Mouse (Mus musculus): ENCODE data around the gene Gm44790.
"Not testable (repeated sequence)": the region's sequence is repeated elsewhere in the genome, so short reads cannot be mapped to it uniquely, and the experiment has no call there.

Gm44790 gene

DNA sequence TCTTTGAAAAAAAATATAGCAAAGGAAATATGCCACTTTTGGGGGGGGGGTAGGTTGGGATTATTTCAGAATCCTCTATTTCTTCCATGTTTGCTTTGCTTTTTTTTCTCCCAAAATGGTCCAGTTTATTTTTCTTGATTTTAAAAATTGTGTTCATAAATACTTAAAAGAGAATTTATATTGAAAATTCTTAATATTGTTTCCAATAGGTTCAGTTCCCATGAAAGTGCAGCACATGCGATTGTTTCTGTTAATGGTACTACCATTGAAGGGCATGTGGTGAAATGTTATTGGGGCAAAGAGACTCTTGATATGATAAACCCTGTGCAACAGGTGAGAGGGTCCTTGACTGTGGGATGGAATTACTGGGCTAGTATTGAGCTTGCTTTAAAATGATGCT is at the start of gene Gm44790:
Gene Gm44790, plus strand, starts transcription at position 301 of the 400 bp plus-strand sequence.
- DNase-seq (ENCODE audit: extremely low spot score, low spot score), result no peak

DNA sequence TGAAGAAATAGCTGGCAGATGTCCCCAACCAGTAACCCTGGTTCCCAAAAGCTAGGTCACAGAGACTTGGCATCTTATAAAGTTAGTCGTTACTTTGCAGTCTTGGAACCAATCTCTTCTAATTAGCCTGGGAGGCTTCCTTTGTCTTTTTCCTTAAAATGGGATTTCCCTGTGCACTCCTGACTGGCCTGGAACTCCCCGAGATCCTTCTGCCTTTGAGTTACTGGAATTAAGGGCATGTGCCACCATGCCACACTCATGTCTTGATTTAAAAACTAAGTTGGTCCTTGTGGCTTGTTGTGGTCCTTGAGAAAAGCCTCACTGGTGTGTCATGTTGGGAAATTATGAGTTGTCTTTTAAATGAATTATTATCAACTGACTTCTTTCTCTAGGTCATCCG is 48.1 kb upstream of the Gm44790 start:
- no peak for DNase-seq (ENCODE audit: extremely low spot score, low spot score)

DNA sequence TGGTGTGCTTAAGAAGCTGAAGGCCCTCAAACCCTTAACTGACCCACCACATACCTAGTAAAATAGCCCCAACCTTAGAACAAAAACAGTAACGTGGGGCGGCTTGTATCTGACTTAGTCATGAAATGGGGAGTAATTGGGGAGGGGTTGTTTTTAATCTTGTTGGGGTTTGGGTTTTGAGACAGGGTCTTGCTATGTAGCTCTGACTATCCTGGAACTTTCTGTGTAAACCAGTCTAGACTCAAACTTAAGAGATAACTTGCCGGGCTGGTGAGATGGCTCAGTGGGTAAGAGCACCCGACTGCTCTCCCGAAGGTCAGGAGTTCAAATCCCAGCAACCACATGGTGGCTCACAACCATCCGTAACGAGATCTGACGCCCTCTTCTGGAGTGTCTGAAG is 46.3 kb upstream of the Gm44790 start:
- DNase-seq (ENCODE audit: extremely low spot score, low spot score), result not testable (repeated sequence)

DNA sequence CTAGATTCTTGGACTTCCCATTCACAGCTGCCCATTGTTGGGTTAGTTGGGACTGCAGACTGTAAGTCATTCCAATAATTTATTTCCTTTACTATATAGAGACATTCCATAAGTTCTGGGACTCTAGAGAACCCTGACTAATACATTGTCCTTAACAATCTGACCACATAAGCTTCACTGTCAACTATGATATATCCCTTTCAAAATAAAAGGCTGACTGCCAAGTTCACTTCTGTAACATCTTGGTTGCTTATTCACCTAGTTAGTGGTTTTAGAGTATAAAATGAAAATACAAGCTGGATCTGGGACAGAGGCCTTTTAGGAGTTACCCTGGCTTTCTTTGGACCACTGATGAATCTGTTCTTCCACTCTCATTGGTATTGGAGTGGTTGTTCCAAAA is 43.9 kb upstream of the Gm44790 start:
- DNase-seq (ENCODE audit: extremely low spot score, low spot score), result no peak

DNA sequence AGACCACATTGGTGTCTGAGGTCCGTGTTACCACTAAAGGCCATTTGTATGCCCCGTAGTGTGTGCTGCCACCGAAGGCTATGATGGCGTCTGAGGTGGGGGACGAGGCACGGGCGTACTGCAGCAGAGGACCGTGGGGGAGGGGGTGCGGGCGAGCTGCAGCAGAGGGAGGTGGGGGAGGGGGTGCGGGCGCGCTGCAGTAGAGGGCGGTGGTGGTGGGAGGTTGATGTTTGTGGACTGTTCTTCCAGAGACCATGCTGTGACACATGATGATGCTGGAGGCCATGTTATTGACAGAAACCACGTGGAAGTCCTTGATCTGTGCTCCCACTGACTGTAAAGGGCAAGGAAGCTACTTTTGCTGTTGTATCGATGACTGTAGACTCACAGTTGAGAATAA is 43.1 kb upstream of the Gm44790 start:
- DNase-seq (ENCODE audit: extremely low spot score, low spot score), result no peak

DNA sequence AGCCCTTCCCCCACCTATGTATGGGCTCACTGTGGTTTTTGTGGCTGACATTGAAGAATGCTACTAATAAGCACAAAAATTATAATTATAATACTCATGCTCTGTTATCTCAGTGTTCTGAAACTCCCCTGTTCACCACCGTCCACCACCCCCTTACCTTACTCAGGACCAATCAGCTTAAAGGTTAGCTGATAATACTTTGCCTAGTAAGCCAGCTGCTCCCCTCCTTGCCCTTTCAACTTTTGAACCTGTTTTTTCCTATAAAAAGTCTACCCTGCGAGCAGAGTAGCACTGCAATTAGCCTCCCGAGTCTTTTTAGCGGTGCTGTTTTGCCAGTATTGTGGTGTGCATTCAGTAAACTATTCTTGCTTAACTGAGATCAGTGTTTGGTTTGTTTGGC is 41.8 kb upstream of the Gm44790 start:
- DNase-seq (ENCODE audit: extremely low spot score, low spot score), result no peak

DNA sequence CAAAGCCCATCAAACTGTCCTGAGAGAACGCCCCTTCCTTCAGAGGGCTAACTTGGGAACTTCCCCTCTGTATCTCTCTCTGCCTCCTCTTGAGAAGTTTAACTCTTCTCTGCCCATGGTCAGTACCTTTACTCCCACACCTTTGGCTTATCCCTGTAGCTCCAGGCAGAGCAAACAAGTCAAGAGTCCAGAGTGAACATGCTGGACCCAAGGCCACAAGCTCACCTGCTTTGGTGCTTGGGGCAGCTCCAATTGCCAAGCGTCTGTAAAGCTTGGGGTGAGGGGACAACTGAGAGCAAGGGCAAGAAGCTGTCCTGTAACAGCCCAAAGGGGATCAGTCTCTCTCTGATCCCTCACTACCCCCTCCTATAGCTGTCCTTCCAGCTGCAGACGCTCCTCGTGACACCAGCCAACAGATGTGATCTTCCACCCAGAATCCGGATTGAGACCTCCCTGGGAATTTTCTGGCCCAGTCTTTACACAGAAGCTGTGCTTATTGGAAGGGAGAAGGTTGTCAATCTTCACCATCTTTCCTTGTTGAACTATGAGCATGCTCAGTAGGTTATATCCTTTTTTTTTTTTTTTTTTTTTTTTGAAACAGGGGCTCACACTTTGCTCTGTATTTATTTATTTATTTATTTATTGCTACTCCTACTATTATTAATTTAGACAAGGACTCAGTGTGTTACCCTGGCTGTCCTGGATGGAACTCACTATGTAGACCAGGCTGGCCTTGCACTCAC is 40.9 kb upstream of the Gm44790 start:
- no peak for DNase-seq (ENCODE audit: extremely low spot score, low spot score)

DNA sequence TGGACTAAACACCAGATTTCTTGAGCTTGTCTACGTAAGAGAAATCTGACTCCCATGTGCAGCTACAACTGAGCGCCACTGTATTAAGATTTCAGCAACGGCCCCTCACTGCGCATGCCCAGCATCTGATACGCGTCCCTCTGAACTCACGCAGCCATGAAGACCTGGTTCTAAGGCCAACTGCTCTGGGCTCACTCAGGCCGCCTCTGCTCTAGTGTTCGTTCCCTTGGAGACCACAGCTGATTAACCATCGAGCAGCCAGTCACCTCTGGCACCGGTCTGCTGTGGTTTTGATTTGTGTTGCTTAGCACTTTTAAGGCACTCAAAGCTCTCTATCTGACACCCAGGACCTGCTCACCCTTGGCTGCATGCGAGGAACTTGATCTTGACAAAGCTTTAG is 39.1 kb upstream of the Gm44790 start:
- no peak for DNase-seq (ENCODE audit: extremely low spot score, low spot score)

DNA sequence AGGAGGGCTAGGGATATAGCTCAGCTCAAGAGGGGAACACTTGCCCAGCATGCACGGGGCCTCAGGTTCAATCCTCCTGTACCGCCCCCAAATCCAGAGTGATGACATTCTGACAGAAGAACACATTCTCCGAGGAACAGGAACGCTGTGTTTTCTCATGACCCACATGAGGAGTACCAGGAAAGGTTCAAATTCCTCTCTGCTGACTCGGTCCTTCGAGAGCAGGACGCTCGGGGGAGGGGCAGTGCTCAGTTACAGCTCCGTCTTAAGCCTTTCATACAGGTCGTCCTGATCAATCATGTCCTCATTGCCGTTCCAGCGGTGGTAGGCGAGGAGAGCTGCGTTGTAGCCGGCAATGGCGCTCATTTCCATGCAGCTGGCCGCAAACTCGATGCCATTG is 38.0 kb upstream of the Gm44790 start:
- DNase-seq (ENCODE audit: extremely low spot score, low spot score), result no peak

DNA sequence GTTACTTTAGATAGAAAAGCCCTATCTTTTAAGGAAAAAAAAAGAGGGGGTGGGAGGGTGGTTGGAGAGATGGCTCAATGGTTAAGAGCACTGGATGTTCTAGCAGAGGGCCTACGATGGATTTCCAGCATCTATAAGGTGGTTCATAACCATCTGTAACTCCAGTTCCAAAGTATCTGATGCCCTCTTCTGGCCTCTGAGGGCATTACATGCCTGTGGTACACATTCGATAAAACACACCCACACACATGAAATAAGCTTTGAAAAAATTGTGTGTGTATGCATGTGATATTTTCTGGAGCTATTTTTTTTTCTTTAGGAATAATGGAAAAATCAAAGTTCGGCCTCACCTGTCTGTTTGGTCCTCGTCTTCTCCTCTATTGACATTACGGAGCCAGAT is 35.1 kb upstream of the Gm44790 start:
- no peak for DNase-seq (ENCODE audit: extremely low spot score, low spot score)

DNA sequence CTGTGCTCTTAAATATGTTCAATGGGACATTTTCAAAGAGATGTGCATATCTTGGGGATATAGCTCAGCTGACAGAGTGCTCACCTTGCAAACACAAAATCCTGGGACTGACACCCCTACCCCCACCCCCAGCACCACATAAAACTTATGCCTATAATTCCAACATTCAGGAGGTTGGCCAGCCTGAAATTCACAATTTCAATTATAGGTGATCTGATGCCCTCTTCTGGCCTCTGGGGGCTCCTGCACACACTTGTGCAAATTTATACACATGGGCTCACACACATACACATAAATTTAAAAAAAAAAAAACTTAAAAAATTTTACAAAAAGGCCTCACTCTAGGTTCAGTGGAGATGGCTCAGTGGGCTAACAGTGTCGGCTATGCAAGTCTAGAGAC is 33.3 kb upstream of the Gm44790 start:
- no peak for DNase-seq (ENCODE audit: extremely low spot score, low spot score)

DNA sequence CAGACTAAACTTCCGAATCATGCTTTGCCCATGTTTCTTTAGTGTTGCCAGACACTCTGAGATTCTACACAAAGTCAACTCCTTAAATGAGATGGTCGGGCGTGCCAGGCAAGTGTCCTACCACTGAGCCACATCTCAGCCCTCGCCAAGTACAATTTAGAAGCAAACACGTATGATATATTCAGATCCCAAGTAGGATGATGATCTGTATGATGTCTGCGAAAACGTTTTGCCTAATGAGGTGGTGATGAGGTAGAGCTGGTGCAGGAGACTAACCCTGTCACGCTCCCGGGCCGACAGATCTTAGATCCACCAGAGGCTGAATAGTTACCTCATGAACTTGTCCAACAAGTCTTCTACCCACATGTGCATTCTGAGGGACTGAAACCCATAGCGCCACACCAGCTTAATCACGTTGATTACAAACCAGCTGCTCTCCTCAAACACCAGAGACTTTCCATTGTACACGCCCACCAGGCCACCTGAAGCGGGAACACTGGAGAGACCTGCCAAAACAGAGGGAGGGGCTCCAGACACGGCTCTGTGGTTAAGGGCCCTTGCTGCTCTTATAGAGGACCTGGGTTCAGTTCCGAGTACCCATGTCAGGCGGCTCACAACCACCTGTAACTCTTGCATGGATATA is 32.3 kb upstream of the Gm44790 start:
- DNase-seq (ENCODE audit: extremely low spot score, low spot score), result no peak

DNA sequence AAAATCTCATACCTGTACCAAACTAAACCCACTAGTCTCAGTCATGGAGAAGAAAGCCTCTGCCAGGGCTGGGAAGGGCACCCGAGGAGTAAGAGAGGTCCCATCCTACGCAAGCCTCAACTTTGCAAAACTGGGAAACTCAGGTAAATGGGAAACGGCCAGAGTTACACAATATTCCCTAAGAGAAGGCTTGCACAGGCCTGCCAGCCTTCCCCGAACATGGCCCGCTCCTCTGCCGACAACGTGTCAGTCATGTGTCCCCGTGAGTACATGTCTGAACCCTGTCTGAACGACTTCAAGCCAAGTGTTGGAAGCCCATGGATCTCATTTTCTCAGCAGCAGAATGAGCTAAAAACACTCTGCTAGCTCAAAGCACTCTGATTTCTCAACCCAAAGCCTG is 31.4 kb upstream of the Gm44790 start:
- no peak for DNase-seq (ENCODE audit: extremely low spot score, low spot score)

DNA sequence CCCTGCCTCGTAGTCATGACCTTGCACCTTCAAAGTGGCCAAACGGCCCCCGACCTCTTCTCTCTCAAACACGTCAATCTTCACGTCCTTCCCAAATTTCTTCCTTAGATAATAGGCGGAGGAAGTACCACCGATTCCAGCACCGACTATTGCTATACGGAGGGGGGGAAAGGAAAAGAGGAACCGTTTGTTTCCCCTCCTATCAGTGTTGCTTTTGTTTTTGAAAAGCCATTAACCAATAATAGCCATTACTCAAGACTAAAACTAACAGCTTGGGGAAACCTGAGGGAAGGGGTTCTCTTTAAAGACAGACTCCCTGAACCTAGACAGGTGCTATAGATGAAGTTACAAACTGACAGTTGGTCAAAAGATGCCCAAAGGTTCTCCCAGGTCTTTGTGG is 30.5 kb upstream of the Gm44790 start:
- DNase-seq (ENCODE audit: extremely low spot score, low spot score), result no peak

DNA sequence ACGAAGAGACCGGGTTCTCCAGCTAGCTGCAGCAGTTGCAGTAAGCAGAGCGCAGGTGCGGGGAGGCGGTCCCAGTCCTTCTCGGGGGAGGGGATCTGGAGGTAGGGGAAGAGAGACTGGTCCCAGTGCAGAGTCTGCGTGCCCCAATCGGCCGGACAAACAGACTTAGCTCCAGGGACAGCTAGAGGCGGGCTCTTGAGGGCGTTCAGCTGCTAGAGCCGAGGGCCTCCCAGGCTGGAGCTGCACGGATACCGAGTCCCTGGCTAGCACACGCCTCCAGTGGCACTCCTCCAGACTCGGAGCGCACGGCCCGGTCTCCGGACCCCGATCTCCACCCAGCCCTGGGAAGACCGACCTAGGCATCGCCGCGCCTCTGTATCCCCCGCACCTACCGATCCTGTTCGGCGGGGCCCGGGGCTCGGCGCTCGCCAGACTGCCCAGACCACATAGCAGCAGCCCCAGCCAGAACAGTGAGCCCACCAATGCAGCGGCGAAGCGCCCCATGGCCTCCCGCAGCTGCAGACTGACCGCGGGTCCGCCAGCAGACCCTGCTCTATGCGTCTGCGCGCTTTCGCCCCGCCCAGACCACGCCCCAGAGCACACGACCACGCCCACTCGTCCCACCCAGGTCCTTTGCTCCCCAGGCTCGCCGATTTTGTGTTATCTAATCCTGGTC is 29.7 kb upstream of the Gm44790 start, which contains the start of gene Pcyox1:
Gene Pcyox1, minus strand, starts transcription at position 574 of the 676 bp plus-strand sequence.
- peak; percentile 88 for DNase-seq (ENCODE audit: extremely low spot score, low spot score)

DNA sequence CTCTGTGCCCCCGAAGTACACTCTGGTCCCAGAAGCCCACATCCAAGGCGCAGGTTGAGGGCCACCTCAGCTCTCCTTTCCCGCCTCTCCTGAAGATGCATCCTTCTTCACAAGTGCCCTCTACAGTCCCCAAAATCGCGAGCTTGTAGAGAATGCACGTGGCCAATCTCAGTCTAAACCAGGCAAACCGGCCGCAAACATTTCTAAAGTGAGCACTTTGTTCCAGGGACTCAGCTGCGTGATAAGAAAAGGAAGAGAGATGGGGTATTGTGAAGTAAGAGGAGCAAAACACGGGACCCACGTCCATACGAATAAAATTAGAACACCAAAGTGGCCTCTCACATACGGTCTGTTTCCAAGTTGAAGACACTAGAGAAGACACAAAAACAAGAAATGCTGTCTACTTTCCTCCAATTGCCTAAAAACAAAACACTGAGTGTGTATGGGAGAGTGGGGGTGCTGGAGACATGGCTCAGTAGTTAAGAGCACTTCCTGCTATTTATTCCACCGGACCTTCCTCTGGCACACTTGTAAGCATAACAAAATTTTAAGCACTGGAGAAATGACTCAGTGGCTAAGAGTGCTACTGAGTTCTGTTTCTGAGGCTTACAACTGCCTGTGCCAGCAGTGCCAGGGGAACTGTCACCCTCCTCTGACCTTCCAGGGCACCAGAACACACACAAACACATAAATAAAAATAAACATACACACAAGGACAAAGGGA is 29.0 kb upstream of the Gm44790 start:
- no peak for DNase-seq (ENCODE audit: extremely low spot score, low spot score)

DNA sequence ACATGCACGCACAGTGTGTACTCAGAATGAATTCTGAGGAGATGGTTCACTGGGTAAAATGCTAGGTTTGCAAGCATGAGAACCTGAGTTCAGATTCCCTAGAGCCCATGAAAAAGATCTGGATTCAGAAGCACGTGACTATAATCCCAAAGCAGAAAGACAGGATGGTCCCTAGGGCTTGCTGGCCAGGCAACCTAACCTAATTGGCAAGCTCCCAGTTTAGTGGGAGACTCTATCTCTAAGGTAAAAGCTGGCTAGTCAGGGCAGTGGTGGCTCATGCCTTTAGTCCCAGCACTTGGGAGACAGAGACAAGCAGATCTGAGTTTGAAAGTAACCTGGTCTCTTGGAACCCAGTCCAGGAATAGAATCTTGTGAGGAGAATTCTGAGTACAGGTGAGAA is 27.5 kb upstream of the Gm44790 start:
- no peak for DNase-seq (ENCODE audit: extremely low spot score, low spot score)

DNA sequence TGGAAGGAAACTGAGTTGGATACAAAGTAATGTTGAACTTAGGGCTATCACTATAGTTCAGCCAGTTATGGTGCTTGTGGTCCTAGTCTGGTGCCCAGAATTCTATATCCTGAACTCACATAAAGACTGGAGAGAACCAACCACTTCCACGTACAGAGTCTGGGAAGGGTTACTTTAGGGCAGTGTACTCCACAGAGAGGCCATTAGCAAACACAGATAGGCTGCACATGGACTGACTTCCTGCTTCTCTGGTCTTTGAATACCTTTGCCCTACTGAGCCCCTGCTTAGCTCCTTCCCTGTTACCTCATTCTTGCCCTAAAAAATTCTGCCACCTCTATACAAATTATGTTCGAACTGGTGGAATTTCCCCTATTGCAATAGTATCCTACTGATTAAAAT is 26.5 kb upstream of the Gm44790 start:
- no peak for DNase-seq (ENCODE audit: extremely low spot score, low spot score)

DNA sequence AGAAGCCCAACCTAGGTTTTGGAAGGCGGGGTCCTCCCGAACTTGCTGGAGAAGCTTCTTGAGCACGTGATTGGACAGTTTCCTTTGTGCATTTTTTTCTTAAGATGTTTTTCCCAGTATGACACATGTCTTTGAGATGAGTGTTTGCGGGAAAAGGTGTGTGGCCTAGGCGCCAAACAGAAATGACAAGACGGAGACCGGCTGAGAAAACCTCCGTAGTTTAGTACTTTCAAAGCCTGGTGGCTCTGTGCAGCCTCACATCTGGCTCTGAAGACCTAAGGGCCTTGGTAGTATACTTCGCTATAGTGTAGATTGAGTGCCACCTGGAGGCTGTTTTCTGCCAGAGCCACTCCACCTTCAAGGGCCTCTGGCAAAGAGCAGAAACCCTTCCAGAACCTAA is 25.5 kb upstream of the Gm44790 start:
- DNase-seq (ENCODE audit: extremely low spot score, low spot score), result peak; percentile 70

DNA sequence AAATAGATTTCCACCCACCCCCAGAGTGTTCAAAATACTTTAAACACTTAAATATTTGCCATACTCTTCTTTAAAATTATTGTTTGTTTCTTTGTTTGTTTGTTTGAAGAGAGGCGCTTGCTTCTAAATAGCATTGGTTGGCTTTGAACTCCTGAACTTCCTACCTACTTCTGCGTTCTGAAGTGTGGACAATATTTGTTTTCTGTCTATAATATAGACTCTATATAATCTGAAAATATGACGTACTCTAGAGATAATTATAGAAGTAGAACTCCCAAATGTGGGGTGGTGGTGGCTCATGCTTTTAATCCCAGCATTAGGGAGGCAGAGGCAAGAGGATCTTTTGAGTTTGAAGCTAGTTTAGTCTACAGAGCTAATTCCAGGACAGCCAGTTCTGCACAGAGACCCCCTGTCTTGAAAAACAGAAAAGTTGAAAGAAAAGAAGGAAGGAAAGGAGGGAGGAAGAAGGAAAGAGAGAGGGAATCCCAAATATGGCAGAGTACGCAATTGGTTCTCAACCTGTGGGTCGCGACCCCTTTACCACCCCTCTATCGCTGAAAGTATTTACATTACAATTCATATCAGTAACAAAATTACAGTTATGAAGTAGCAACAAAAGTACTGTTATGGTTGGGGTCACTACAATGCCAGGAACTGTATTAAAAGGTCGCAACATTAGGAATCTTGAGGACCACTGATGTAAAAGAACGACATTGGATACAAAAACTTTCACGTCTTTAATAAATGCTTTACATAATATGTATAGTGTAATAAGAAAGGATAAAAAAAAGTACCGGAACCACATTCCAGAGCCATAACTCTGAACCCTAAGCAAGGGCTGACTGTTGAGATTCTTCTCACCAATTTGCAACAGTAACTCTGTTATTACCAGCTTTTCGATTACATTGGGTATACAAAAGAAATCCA is 23.5 kb upstream of the Gm44790 start:
- DNase-seq (ENCODE audit: extremely low spot score, low spot score), result no peak

DNA sequence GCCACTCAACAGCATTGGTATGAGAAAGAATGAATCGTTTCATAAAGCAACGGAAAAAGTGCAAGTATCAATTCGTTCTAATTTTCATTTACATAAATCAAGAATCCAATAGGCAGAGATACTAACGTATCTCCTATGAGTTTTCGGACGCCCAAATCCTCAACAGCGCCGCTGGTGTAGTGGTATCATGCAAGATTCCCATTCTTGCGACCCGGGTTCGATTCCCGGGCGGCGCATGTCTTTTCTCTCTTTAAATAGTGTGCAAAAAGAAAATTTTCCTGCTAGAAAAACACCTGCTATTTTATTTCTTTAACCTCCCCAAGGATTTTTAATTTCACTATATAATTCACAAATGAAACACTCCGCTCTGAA is 22.7 kb upstream of the Gm44790 start:
- DNase-seq (ENCODE audit: extremely low spot score, low spot score), result peak; percentile 90

All from neural tube, embryonic 10.5 days (tissue).